Mouse (Mus musculus) forebrain, embryonic 10.5 days (tissue): ENCODE data around the gene Tagln2. TPM values are rescaled to one million over a fixed set of nuclear protein-coding genes. Genes with fewer than 3 reads are reported as not detected.

Experiments used
- DNase-seq: peaks from one replicate; pipeline ENCODE4 v3.0.0-alpha.2; 2017; ENCODE audit warnings: low spot score; ENCODE audit errors: extremely low spot score
- H3K27ac ChIP-seq: fragments of 300-500 bp; sonication (generic); 2 replicates; pipeline ENCODE4 v1.5.1; 2016; ENCODE audit warnings: mild to moderate bottlenecking
- H3K27me3 ChIP-seq: fragments of 300-500 bp; sonication (generic); 2 replicates; pipeline ENCODE4 v1.6.1; 2016; ENCODE audit warnings: mild to moderate bottlenecking; ENCODE audit not compliant: poor library complexity, severe bottlenecking
- H3K36me3 ChIP-seq: fragments of 300-500 bp; sonication (generic); replicated peaks from 2 replicates; pipeline ENCODE4 v1.6.1; 2016; ENCODE audit warnings: mild to moderate bottlenecking, moderate library complexity
- H3K4me1 ChIP-seq: fragments of 300-500 bp; sonication (generic); 2 replicates; pipeline ENCODE4 v1.6.1; 2016
- H3K4me3 ChIP-seq: fragments of 300-500 bp; sonication (generic); 2 replicates; pipeline ENCODE4 v1.5.1; 2016; ENCODE audit warnings: mild to moderate bottlenecking, moderate library complexity
- H3K9me3 ChIP-seq: fragments of 300-500 bp; sonication (generic); 2 replicates; pipeline ENCODE4 v1.6.1; 2016; ENCODE audit warnings: mild to moderate bottlenecking, moderate library complexity
- WGBS: fragments of 180-500 bp; shearing (Covaris S2); methylation state at CpG from one replicate; pipeline ENCODE4 v1.1.7; 2016; 5-methylcytosine and 5-hydroxymethylcytosine counted together
- polyA plus RNA-seq: library from polyadenylated mRNA; unstranded; fragments of >200 nt; fragmentation: Nextera tagmentation; extraction: Ambion mirVana; gene quantifications from 2 replicates; pipeline ENCODE4 v1.2.1, GENCODE M21; 2016

The Tagln2 gene
- polyA plus RNA-seq, result 69.7 and 71.1 TPM in 2 replicates

DNA sequence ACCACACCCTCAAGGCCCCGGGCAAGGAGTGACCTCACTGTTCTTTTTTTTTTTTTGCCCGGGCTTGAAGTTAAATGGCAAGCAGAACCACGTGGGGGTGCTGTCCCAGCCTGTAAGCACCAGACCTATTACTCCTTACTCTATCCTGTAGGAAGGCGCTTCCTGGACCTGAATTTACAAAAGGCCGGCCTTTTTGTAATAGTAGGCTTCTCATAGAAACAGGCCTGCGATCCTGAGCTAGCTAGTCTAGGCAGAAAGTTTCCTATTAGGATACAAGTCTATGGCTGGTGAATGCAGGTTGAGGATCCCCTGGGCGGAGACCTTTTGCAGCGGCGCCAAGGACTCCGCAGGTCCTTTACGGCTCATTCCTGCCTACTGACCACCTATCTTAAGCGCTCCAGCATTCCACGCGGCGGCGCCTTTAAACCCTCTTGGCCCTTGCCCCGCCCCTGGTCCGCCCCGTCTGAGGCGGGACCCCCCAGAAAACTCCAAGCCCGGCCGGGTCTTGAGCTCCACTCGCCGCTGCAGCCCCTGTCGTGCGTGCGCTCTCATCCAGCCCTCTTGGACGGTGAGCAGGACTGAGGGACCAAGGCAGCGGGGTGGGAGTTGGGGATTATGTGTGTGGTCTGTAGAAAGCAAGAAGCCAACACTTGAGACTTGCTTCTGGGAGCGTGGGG, at the start of gene Tagln2:
Gene Tagln2, plus strand, starts transcription at position 283 of the 677 bp plus-strand sequence.
- no peaks in the 10 kb centered on the region for H3K9me3 ChIP-seq
- peak within 1 kb of the TSS; percentile 77 for H3K27ac ChIP-seq
- peaks cover 43% of the 10 kb centered on the region for H3K36me3 ChIP-seq
- peak within 1 kb of the TSS; percentile 56 for H3K4me3 ChIP-seq
- peaks cover 59% of the 10 kb centered on the region for H3K4me1 ChIP-seq
- peak; percentile 69 for DNase-seq
- under 1% methylated on average over 30 of the region's 30 CpGs for WGBS
- H3K27me3 ChIP-seq, result peaks cover 64% of the 10 kb centered on the region

DNA sequence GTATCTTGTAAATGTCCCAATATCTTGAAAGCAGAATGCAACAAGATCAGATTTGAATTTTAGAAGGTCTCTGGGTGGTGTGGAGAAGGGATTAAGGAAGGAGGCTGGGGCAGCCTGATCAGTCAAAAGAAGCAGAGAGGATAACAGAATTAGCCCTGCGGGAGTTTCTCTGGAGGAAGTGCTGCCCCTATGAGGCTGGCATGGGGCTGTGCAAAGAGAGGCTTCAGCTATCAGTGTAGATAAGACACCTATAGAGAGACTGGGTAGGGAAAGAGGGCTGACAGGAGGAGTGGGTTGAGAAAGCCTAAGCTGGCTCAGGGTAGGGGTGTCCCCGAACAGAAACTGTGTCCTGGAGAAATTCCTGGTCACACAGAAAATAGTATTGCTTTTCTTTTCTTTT, 49.6 kb upstream of the Tagln2 start:
- WGBS, result 16% methylated on average over 2 of the region's 2 CpGs
- peaks cover 15% of the 10 kb centered on the region for H3K4me1 ChIP-seq

DNA sequence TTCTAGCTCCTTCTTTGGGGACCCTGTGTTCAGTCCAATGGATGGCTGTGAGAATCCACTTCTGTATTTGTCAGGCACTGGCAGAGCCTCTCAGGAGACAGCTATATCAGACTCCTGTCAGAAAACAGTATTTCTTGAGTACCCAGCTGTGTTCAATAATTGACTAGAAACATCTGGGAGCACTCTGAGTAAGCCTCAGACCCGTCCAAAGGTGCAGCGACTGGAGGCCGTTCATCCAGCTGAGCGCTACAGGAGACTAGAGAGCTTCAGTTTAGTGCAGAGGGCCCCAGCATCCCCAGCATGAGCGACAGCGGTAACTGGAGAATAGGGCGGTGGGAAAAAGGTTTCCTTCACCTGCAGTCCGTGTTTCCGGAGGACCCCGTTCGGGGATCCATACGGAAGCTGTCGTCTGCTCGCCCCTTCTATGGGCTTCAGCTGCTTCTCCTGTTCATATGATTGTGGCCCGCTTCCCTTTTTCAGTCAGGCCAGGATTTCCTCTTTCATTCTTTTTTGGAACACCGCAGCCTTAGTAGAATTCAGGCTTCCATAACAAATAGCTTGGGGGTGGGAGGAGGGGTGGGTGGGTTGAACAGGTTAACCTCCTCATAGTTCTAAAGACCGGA, 48.9 kb upstream of the Tagln2 start:
- Histone ChIP-seq H3K27me3 (0 out of 2 replicates have a peak, but pooled peaks cover 5% of the 10 kb centered on the region), H3K9me3 (no peaks in the 10 kb centered on the region), H3K27ac (no peak overlapping the region), H3K4me3 (no peak overlapping the region), H3K4me1 (peaks cover 21% of the 10 kb centered on the region), H3K36me3 (no peaks in the 10 kb centered on the region)
- WGBS, result 27% methylated on average over 17 of the region's 17 CpGs
- no peak for DNase-seq

More for the DNA sequence above, 49.6 kb upstream of the Tagln2 start:
- H3K36me3 ChIP-seq, result no peaks in the 10 kb centered on the region
- H3K9me3 ChIP-seq, result no peaks in the 10 kb centered on the region
- H3K27me3 ChIP-seq, result 0 out of 2 replicates have a peak, but pooled peaks cover 5% of the 10 kb centered on the region
- no peak for DNase-seq
- H3K27ac ChIP-seq, result no peak overlapping the region
- H3K4me3 ChIP-seq, result no peak overlapping the region

DNA sequence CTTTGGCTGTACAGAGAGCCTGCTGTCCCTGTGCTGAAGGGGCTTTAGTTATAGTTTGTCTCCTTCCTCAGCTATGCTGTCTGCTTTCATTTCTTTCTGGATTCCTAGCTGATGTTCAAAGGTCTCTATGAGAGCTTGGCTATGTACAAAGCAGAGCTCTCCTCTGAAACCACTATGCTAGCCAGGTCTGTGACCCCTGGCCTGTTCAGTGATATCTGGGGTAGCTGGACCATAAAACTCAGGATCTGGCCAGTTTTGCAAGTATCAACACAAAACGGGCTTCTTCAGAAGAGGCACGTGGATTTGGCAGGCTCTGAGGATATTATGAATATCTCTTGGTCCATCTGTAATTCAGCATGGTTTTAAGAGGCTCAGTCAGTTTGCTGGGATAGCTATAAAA, 46.9 kb upstream of the Tagln2 start:
- Histone ChIP-seq H3K27ac (no peak overlapping the region), H3K4me1 (peaks cover 24% of the 10 kb centered on the region), H3K9me3 (no peaks in the 10 kb centered on the region), H3K36me3 (no peaks in the 10 kb centered on the region), H3K4me3 (no peak overlapping the region), H3K27me3 (0 out of 2 replicates have a peak, but pooled peaks cover 5% of the 10 kb centered on the region)
- no peak for DNase-seq
- 82% methylated on average over 2 of the region's 2 CpGs for WGBS

DNA sequence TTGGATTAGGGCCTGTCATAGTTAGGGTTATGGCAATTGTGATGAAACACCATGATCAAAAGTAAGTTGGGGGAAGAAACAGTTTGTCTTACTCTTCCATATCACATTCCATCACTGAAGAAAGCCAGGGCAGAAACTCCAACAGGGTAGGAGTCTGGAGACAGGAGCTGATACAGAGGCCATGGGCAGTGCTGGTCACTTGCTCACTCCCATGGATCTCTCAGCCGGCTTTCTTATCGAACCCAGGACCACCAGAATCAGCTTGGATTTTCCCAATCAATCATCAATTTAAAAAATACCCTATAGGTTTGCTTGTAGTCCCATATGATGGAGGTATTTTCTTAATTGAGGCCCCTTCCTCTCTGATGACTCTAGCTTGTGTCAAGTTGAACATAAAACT, 46.0 kb upstream of the Tagln2 start:
- Histone ChIP-seq H3K4me1 (peaks cover 24% of the 10 kb centered on the region), H3K4me3 (no peak overlapping the region), H3K36me3 (no peaks in the 10 kb centered on the region), H3K27ac (no peak overlapping the region), H3K27me3 (0 out of 2 replicates have a peak, but pooled peaks cover 5% of the 10 kb centered on the region), H3K9me3 (no peaks in the 10 kb centered on the region)
- DNase-seq, result no peak
- 89% methylated on average over 2 of the region's 2 CpGs for WGBS

DNA sequence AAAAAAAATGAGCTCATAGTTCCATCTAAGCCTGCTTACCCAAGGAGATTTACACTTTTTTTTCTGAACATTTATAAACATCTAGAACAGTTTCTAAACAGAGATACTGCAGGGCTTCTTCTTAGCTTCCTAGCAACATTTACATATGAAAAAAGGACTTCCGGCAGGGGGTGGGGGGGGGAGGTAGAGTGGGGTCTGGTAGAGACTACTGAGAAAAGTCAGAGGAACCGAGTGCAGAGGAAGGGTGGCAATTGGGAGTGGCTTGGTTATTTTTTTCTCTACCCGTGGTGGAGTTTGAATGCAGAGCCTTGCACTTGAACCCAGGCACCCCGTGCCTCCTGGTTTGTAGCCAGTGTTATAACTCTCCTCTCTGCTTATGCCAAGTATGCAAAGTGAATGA, 44.4 kb upstream of the Tagln2 start:
- Histone ChIP-seq H3K4me3 (no peak overlapping the region), H3K4me1 (peaks cover 18% of the 10 kb centered on the region), H3K27ac (no peak overlapping the region), H3K36me3 (no peaks in the 10 kb centered on the region), H3K9me3 (no peaks in the 10 kb centered on the region), H3K27me3 (0 out of 2 replicates have a peak, but pooled peaks cover 5% of the 10 kb centered on the region)
- WGBS, result 10% methylated on average over 4 of the region's 4 CpGs
- DNase-seq, result no peak

DNA sequence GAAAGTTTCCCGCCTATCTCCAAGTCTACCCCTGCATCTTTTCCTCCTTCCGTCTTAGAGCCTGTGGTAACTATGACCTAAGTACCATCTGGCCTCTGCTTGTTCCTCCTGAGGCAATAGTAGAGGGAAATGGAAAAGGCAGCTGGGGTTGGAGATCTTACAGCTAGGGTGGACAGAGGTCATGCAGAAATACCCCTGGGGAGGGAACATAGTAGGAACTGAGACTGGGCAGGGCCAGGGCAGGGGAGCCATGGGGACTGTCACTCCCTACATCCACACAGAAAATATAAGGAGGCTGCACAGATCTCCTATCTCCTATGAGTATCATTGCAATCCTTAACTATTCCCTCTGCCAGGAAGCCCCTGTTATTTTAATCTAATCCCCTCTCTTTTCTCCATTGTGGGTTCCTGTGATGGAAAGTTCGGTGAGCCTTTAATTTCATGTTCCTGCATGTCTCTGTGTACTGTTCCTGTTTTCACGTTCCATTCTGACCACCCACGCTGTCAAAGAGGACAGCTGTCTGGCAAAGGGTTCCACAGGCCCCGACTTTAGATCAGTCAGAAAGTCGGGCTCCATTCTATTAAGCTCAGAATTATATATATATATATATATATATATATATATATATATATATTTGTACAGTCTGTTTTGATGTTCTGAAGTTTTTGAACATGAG, 43.7 kb upstream of the Tagln2 start:
- H3K36me3 ChIP-seq, result no peaks in the 10 kb centered on the region
- DNase-seq, result no peak
- H3K4me3 ChIP-seq, result no peak overlapping the region
- peaks cover 11% of the 10 kb centered on the region for H3K4me1 ChIP-seq
- 74% methylated on average over 7 of the region's 7 CpGs for WGBS
- no peaks in the 10 kb centered on the region for H3K9me3 ChIP-seq
- no peak overlapping the region for H3K27ac ChIP-seq
- 0 out of 2 replicates have a peak, but pooled peaks cover 5% of the 10 kb centered on the region for H3K27me3 ChIP-seq

DNA sequence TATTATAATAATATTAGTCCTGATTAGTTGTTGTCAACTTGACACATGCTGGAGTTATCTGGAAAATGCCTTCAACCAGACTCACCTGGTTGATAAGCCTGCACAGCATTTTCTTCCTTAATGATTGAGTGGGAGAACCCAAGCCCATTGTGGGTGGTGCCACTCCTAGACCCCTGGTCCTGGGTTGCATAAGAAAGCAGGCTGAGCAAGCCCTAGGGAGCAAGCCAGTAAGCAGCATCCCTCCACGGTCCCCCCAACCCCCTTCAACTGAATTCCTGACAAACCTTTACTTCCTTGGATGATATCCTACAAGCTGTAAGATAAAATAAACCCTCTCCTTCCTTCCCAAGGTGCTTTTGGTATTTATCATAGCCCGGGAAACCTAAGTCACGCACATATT, 42.7 kb upstream of the Tagln2 start:
- Histone ChIP-seq H3K27me3 (no peaks in the 10 kb centered on the region), H3K4me1 (peaks cover 9% of the 10 kb centered on the region; the same call in 1 of the 2 replicates), H3K36me3 (no peaks in the 10 kb centered on the region), H3K4me3 (no peak overlapping the region), H3K9me3 (no peaks in the 10 kb centered on the region), H3K27ac (no peak overlapping the region)
- no peak for DNase-seq
- 91% methylated on average over 3 of the region's 3 CpGs for whole genome bisulfite sequencing

DNA sequence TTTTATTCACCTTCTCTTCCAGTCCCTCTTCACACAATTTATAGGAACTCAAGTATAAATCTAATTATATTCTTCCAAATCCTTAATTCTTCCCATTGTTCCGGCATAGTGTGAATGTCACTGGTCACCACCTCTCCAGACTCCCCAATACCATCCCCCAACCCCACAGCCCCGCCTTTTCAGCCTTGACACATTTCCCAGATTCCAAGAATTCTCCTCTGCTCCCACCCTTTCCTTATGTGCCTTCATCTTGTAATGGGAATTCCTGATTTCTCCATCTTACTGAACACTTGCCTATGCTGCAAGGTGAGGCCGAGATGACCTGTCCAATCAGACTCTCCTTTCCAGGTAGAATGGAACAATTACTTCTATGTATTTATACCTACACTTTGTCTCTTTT, 41.8 kb upstream of the Tagln2 start:
- no peak overlapping the region for H3K27ac ChIP-seq
- WGBS, result 88% methylated on average over 3 of the region's 3 CpGs

DNA sequence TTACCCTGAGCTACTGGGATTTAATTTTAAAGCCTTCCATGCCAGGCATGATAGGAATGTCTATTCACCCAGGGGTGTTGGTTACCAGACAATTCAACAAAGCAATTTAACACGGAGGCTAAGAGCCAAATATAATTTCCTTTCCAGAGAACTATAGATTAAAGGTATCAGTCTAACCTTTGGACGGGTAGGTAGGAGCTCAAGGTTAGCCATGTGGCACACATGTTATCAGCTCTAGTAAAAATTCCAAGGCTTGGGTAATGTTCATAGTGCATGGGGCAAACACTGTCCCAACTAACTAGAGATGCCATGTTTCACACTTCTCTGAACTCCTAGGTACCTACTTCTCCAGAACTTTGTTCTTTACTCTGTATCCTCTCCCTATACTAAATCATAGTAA, 38.2 kb upstream of the Tagln2 start:
- Histone ChIP-seq H3K36me3 (no peaks in the 10 kb centered on the region), H3K4me1 (no peaks in the 10 kb centered on the region), H3K4me3 (no peak overlapping the region), H3K9me3 (no peaks in the 10 kb centered on the region), H3K27me3 (no peaks in the 10 kb centered on the region), H3K27ac (no peak overlapping the region)
- DNase-seq, result no peak
- 74% methylated on average over 2 of the region's 2 CpGs for WGBS

More for the DNA sequence above, 41.8 kb upstream of the Tagln2 start:
- H3K4me3 ChIP-seq, result no peak overlapping the region
- DNase-seq, result no peak
- H3K4me1 ChIP-seq, result peaks cover 9% of the 10 kb centered on the region; the same call in 1 of the 2 replicates
- no peaks in the 10 kb centered on the region for H3K27me3 ChIP-seq
- no peaks in the 10 kb centered on the region for H3K36me3 ChIP-seq
- no peaks in the 10 kb centered on the region for H3K9me3 ChIP-seq

DNA sequence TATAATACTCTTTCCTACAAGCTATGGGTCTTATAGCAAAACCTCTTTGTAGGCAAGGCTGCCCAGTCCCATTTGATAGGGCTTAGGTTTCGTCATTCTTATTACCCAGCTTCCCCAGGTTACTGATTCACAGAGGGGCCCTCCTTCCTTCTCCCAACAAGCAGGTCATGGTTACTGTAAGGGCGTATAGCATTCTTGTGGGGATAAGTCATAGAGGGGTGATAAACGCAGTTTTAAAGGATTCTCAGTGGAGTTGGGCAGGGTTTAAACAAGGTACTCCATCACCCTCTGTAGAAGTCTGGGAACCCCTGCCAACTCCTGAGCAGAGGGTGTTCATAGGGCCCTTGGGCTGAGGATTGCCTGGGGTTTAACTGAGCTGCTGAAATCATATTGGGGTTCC, 37.3 kb upstream of the Tagln2 start:
- Histone ChIP-seq H3K27ac (no peak overlapping the region), H3K9me3 (no peaks in the 10 kb centered on the region), H3K4me1 (no peaks in the 10 kb centered on the region), H3K36me3 (no peaks in the 10 kb centered on the region), H3K27me3 (no peaks in the 10 kb centered on the region), H3K4me3 (no peak overlapping the region)
- no peak for DNase-seq
- 83% methylated on average over 3 of the region's 3 CpGs for WGBS

DNA sequence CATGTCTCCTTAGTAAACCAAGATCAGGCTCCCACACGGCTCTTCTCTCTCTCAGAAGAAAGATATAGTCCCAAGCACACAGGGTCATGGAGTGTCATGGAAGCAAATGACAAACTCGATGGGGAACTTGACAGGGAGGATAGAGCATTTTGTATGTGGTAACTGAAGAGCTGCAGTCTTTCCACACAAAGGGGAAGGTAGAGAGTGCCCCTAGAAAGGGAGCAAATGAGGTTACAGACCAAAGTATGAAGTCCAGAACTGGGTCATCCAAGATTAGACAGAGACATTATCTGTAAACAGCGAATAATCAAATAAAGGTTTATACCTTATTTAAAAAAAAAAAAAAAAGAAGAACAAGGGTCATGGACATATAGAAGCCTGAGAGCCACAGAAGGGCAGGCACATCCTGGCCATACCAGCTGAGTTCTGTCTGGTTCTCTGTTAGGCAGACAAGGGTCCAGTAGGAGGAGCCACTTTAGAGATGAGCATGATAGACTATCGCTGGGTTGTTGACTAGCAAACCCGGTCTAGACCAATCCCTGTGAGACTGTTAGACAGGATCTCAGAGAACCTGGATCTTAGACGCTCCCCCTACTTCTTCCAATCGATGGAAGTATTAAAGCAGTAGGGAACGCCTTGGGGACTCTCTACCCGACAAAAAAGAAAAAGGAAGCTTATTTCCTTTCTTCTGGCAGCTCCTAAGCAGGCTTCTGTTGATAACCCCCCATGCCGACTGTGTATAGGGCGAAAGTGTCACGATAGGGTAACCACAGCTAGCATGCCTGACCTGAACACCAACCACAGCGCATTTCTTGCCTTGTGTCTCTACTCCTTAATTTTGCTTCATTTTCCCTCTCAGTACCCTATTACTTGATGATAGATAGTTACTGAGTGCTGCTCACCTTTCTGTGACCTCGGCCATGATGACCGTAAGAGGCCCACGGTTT, 36.2 kb upstream of the Tagln2 start:
- DNase-seq, result no peak
- H3K4me3 ChIP-seq, result no peak overlapping the region
- H3K36me3 ChIP-seq, result no peaks in the 10 kb centered on the region
- WGBS, result 89% methylated on average over 16 of the region's 16 CpGs
- no peaks in the 10 kb centered on the region for H3K9me3 ChIP-seq
- H3K27ac ChIP-seq, result no peak overlapping the region
- no peaks in the 10 kb centered on the region for H3K27me3 ChIP-seq
- H3K4me1 ChIP-seq, result no peaks in the 10 kb centered on the region
